Mouse (Mus musculus): ENCODE data around the gene Tjp2.

DNA sequence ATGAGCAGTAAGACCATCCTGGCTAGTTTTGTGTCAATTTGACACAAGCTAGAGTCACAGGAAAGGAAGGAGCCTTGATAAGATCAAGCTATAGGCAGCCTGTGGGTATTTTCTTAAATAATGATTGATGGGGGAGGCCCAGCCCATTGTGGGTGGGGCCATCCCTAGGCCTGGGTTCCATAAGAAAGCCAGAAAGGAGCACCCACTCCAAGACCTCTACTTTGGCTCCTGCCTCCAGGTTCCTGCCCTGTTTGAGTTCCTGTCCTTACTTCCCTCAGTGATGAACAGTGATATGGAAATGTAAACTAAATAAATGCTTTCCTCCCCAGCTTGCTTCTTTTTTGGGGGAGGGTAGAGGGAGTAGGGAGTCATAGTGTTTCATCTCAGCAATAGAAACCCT, 7.0 kb downstream of the Tjp2 start:
- TF ChIP-seq CTCF (IDR thresholded peaks at IDR 0.05), result no peak
- TF ChIP-seq EP300 (IDR thresholded peaks at IDR 0.05; ENCODE audit: insufficient read depth, low read depth, low read length), result no peak

Data from heart, adult 2 months (tissue).